Mouse (Mus musculus): Measurements from ENCODE around the gene Mybpc1. TPM values are rescaled to one million over a fixed set of nuclear protein-coding genes. Genes with fewer than 3 reads are reported as not detected.
A peak's percentile ranks its signal among the peaks of the same experiment; 100 is the strongest.

Mybpc1 gene
- polyA plus RNA-seq, 1 experiment from 2014 or later = 2.1 TPM

- WGBS = 93% methylated on average over 11 of the region's 11 CpGs
Measured at GRCm38 (mm10) chr10:88613051-88613450, 8.1 kb upstream of the Mybpc1 start.

GRCm38 (mm10) chr10:88606686-88607085 is 1.7 kb upstream of the Mybpc1 start:
- Histone ChIP-seq H3K4me2 (no peak overlapping the region), H3K4me1 (ENCODE audit: control insufficient read depth, insufficient read depth, low read length) (peaks cover 4% of the 10 kb centered on the region; the same call in 1 of the 2 replicates), H3K9ac (ENCODE audit: low read length) (no peak overlapping the region), H3K9me3 (ENCODE audit: control insufficient read depth, low read length) (no peaks in the 10 kb centered on the region), H3K4me3 (ENCODE audit: low read depth, low read length) (no peak overlapping the region), H3K36me3 (ENCODE audit: control insufficient read depth, insufficient read depth, low read length) (no peaks in the 10 kb centered on the region), H3K27me3 (ENCODE audit: control insufficient read depth, insufficient read depth, low read length) (no peaks in the 10 kb centered on the region), H3K27ac (ENCODE audit: low read depth, low read length) (no peak overlapping the region)
- WGBS = 76% methylated on average over 7 of the region's 7 CpGs
- DNase-seq (ENCODE audit: low spot score, missing footprints) (peak; percentile 80), ATAC-seq (ENCODE audit: low FRiP score) (no peak)

More at GRCm38 (mm10) chr10:88613051-88613450, 8.1 kb upstream of the Mybpc1 start:
- no peak overlapping the region for H3K9ac ChIP-seq (ENCODE audit: low read length)
- H3K27me3 ChIP-seq (ENCODE audit: control insufficient read depth, insufficient read depth, low read length) = no peaks in the 10 kb centered on the region
- no peaks in the 10 kb centered on the region for H3K4me1 ChIP-seq (ENCODE audit: control insufficient read depth, insufficient read depth, low read length)
- DNase-seq (ENCODE audit: low spot score, missing footprints) (peak; percentile 10), ATAC-seq (ENCODE audit: low FRiP score) (no peak)
- no peak overlapping the region for H3K27ac ChIP-seq (ENCODE audit: low read depth, low read length)
- no peaks in the 10 kb centered on the region for H3K9me3 ChIP-seq (ENCODE audit: control insufficient read depth, low read length)
- no peak overlapping the region for H3K4me3 ChIP-seq (ENCODE audit: low read depth, low read length)
- H3K4me2 ChIP-seq = no peak overlapping the region
- no peaks in the 10 kb centered on the region for H3K36me3 ChIP-seq (ENCODE audit: control insufficient read depth, insufficient read depth, low read length)

GRCm38 (mm10) chr10:88606065-88606464 is 1.1 kb upstream of the Mybpc1 start:
- Histone ChIP-seq H3K4me3 (ENCODE audit: low read depth, low read length) (no peak overlapping the region), H3K9me3 (ENCODE audit: control insufficient read depth, low read length) (no peaks in the 10 kb centered on the region), H3K4me1 (ENCODE audit: control insufficient read depth, insufficient read depth, low read length) (peaks cover 4% of the 10 kb centered on the region; the same call in 1 of the 2 replicates), H3K27ac (ENCODE audit: low read depth, low read length) (no peak overlapping the region), H3K27me3 (ENCODE audit: control insufficient read depth, insufficient read depth, low read length) (no peaks in the 10 kb centered on the region), H3K9ac (ENCODE audit: low read length) (no peak overlapping the region), H3K4me2 (no peak overlapping the region), H3K36me3 (ENCODE audit: control insufficient read depth, insufficient read depth, low read length) (no peaks in the 10 kb centered on the region)
- DNase-seq (ENCODE audit: low spot score, missing footprints) = peak; percentile 59
- no peak for ATAC-seq (ENCODE audit: low FRiP score)
- 78% methylated on average over 8 of the region's 8 CpGs for WGBS

- H3K27me3 ChIP-seq (ENCODE audit: control insufficient read depth, insufficient read depth, low read length) = no peaks in the 10 kb centered on the region
- H3K9ac ChIP-seq (ENCODE audit: low read length) = no peak overlapping the region
- 76% methylated on average over 2 of the region's 2 CpGs for WGBS
- H3K4me2 ChIP-seq = no peak overlapping the region
- no peak for ATAC-seq (ENCODE audit: low FRiP score)
- H3K4me3 ChIP-seq (ENCODE audit: low read depth, low read length) = no peak overlapping the region
- H3K9me3 ChIP-seq (ENCODE audit: control insufficient read depth, low read length) = no peaks in the 10 kb centered on the region
- H3K4me1 ChIP-seq (ENCODE audit: control insufficient read depth, insufficient read depth, low read length) = peaks cover 4% of the 10 kb centered on the region; the same call in 1 of the 2 replicates
- no peaks in the 10 kb centered on the region for H3K36me3 ChIP-seq (ENCODE audit: control insufficient read depth, insufficient read depth, low read length)
- DNase-seq (ENCODE audit: low spot score, missing footprints) = no peak
- no peak overlapping the region for H3K27ac ChIP-seq (ENCODE audit: low read depth, low read length)
Measured at GRCm38 (mm10) chr10:88603773-88604172, 1.2 kb downstream of the Mybpc1 start.

DNA sequence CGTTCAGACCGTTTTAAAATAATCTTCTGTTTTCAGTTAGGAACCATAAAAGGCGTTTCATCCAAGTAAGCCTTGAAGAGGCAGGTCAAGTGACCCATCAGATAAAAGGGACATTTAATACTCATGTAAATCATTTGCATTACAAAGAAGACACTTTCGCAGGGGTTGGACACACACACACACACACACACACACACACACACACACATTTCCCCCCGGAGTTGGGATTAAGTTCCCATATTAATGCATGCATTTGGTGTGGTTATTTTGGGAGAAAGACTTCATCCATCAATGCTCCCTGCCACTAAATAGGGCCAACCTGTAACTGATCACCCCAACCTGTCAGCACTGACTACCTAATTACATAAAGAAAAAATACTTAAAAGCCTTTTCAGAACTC is 1.7 kb downstream of the Mybpc1 start:
- peak; percentile 63 for ATAC-seq (ENCODE audit: low FRiP score)
- 18% methylated on average over 5 of the region's 5 CpGs for WGBS
- Histone ChIP-seq H3K4me3 (ENCODE audit: low read depth, low read length) (no peak overlapping the region), H3K27me3 (ENCODE audit: control insufficient read depth, insufficient read depth, low read length) (no peaks in the 10 kb centered on the region), H3K4me2 (no peak overlapping the region), H3K36me3 (ENCODE audit: control insufficient read depth, insufficient read depth, low read length) (no peaks in the 10 kb centered on the region), H3K9ac (ENCODE audit: low read length) (no peak overlapping the region), H3K9me3 (ENCODE audit: control insufficient read depth, low read length) (no peaks in the 10 kb centered on the region), H3K27ac (ENCODE audit: low read depth, low read length) (no peak overlapping the region), H3K4me1 (ENCODE audit: control insufficient read depth, insufficient read depth, low read length) (peaks cover 4% of the 10 kb centered on the region; the same call in 1 of the 2 replicates)
- peak; percentile 93 for DNase-seq (ENCODE audit: low spot score, missing footprints)

- Histone ChIP-seq H3K4me1 (ENCODE audit: control insufficient read depth, insufficient read depth, low read length) (peaks cover 4% of the 10 kb centered on the region; the same call in 1 of the 2 replicates), H3K9ac (ENCODE audit: low read length) (no peak overlapping the region), H3K4me2 (no peak overlapping the region), H3K27me3 (ENCODE audit: control insufficient read depth, insufficient read depth, low read length) (no peaks in the 10 kb centered on the region), H3K36me3 (ENCODE audit: control insufficient read depth, insufficient read depth, low read length) (no peaks in the 10 kb centered on the region), H3K27ac (ENCODE audit: low read depth, low read length) (no peak overlapping the region), H3K4me3 (ENCODE audit: low read depth, low read length) (no peak overlapping the region), H3K9me3 (ENCODE audit: control insufficient read depth, low read length) (no peaks in the 10 kb centered on the region)
- DNase-seq (ENCODE audit: low spot score, missing footprints) (peak; percentile 49), ATAC-seq (ENCODE audit: low FRiP score) (no peak)
- 94% methylated on average over 7 of the region's 7 CpGs for WGBS
Measured at GRCm38 (mm10) chr10:88600591-88600990, 4.4 kb downstream of the Mybpc1 start.

DNA sequence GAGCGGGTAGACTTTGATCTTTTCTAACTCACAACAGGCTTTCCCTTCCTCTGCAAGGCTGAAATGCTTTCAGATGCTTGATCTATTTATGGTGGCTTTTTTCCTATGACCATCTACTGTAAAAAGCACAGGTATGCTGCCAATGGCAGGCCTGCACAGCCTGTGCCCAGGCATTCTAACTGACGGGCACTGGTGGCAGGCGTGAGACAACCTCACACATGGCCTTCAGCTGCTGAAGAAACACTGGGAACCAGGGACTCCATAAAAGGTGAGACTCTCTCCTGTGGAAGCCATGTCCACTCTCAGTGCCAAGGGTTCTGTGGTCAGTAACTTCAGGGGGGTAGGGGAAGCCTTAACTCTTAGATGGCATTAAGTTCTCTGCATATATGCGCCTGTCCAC is 12.6 kb downstream of the Mybpc1 start:
- ATAC-seq (ENCODE audit: low FRiP score) (no peak), DNase-seq (ENCODE audit: low spot score, missing footprints) (no peak)
- Histone ChIP-seq H3K9me3 (ENCODE audit: control insufficient read depth, low read length) (no peaks in the 10 kb centered on the region), H3K4me2 (no peak overlapping the region), H3K27ac (ENCODE audit: low read depth, low read length) (no peak overlapping the region), H3K9ac (ENCODE audit: low read length) (no peak overlapping the region), H3K4me1 (ENCODE audit: control insufficient read depth, insufficient read depth, low read length) (no peaks in the 10 kb centered on the region), H3K27me3 (ENCODE audit: control insufficient read depth, insufficient read depth, low read length) (no peaks in the 10 kb centered on the region), H3K4me3 (ENCODE audit: low read depth, low read length) (no peak overlapping the region), H3K36me3 (ENCODE audit: control insufficient read depth, insufficient read depth, low read length) (no peaks in the 10 kb centered on the region)
- WGBS = 86% methylated on average over 4 of the region's 4 CpGs

DNA sequence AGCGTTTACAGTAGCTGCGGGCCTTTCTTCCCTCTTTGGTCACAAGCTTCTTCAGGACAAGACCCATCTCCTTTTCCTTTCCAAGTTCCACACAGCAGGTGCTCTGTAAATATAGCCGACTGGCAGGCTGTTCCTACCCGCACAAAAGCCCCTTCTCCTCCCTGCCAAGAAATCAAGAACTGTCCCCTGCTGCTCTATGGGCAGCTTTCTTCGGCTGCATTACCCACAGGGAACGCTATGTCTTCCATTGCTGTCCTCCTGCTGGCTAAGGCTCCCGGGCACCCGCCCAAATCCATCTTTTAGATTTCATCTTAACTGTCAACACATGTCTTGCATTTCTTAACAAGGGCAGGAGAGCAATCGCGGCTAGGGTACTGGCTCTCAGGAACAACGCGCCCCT is 13.9 kb downstream of the Mybpc1 start:
- H3K27me3 ChIP-seq (ENCODE audit: control insufficient read depth, insufficient read depth, low read length) = no peaks in the 10 kb centered on the region
- H3K27ac ChIP-seq (ENCODE audit: low read depth, low read length) = no peak overlapping the region
- no peak overlapping the region for H3K4me2 ChIP-seq
- no peak overlapping the region for H3K9ac ChIP-seq (ENCODE audit: low read length)
- no peaks in the 10 kb centered on the region for H3K4me1 ChIP-seq (ENCODE audit: control insufficient read depth, insufficient read depth, low read length)
- no peak for ATAC-seq (ENCODE audit: low FRiP score)
- H3K36me3 ChIP-seq (ENCODE audit: control insufficient read depth, insufficient read depth, low read length) = no peaks in the 10 kb centered on the region
- H3K4me3 ChIP-seq (ENCODE audit: low read depth, low read length) = no peak overlapping the region
- DNase-seq (ENCODE audit: low spot score, missing footprints) = no peak
- 69% methylated on average over 12 of the region's 12 CpGs for WGBS
- no peaks in the 10 kb centered on the region for H3K9me3 ChIP-seq (ENCODE audit: control insufficient read depth, low read length)

DNA sequence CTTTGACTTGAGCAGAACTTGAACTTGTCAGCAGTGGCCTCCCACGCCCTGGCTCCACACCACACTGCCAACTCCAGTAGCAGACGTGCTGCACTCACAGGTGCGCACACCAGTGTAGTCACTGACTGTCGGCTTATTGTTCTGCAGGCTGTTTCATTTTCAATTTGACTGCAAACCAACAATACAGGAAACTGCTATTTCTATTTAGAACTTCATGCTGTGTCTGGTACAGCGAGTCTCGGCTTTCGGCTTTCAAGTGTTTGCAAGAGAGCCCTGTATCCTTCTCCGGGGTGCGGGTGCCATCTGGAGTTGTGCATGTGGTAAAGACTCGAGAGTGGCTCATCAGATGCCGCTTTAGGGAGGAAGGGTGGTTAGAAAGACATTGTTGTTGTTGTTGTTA is 20.5 kb downstream of the Mybpc1 start:
- Histone ChIP-seq H3K4me2 (no peak overlapping the region), H3K9ac (ENCODE audit: low read length) (no peak overlapping the region), H3K4me3 (ENCODE audit: low read depth, low read length) (no peak overlapping the region), H3K36me3 (ENCODE audit: control insufficient read depth, insufficient read depth, low read length) (no peaks in the 10 kb centered on the region), H3K9me3 (ENCODE audit: control insufficient read depth, low read length) (no peaks in the 10 kb centered on the region), H3K27me3 (ENCODE audit: control insufficient read depth, insufficient read depth, low read length) (no peaks in the 10 kb centered on the region), H3K27ac (ENCODE audit: low read depth, low read length) (no peak overlapping the region), H3K4me1 (ENCODE audit: control insufficient read depth, insufficient read depth, low read length) (no peaks in the 10 kb centered on the region)
- DNase-seq (ENCODE audit: low spot score, missing footprints) (peak; percentile 69), ATAC-seq (ENCODE audit: low FRiP score) (no peak)
- 89% methylated on average over 11 of the region's 11 CpGs for WGBS

DNA sequence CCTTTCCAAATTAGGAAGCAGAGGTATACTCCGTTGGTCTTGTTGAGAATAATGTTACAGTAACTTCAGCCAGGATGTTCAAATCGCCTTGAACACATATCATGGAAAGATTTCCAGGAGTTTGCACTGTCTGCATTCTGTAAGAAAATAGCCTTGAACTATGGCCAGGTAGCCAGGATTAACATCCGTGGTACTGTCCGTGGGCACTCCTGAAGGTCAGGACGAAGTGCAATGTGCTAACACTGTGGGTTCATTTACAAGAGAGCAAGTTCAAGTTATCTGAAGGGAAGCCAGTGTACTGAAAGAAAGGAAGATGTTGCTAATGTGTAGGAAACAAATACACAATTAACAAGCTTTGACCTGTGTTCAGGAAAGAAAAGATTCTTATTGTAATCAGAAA is 24.2 kb downstream of the Mybpc1 start:
- Histone ChIP-seq H3K27ac (ENCODE audit: low read depth, low read length) (no peak overlapping the region), H3K9me3 (ENCODE audit: control insufficient read depth, low read length) (no peaks in the 10 kb centered on the region), H3K4me3 (ENCODE audit: low read depth, low read length) (no peak overlapping the region), H3K4me2 (no peak overlapping the region), H3K27me3 (ENCODE audit: control insufficient read depth, insufficient read depth, low read length) (no peaks in the 10 kb centered on the region), H3K4me1 (ENCODE audit: control insufficient read depth, insufficient read depth, low read length) (no peaks in the 10 kb centered on the region), H3K9ac (ENCODE audit: low read length) (no peak overlapping the region), H3K36me3 (ENCODE audit: control insufficient read depth, insufficient read depth, low read length) (no peaks in the 10 kb centered on the region)
- DNase-seq (ENCODE audit: low spot score, missing footprints) (no peak), ATAC-seq (ENCODE audit: low FRiP score) (no peak)
- WGBS = 92% methylated on average over 5 of the region's 5 CpGs
